Mouse (Mus musculus) thymus, adult 2 months (tissue): ENCODE results near the gene Mindy4. TPM values are rescaled to one million over a fixed set of nuclear protein-coding genes. Genes with fewer than 3 reads are reported as not detected.

ENCODE experiments used
- DNase-seq: peaks from one replicate; pipeline ENCODE4 v3.0.0; 2021
- H3K27ac ChIP-seq: fragments of 200-500 bp; 2 replicates; pipeline ENCODE4 v1.5.1; 2012; ENCODE audit warnings: low read length, control low read depth; ENCODE audit not compliant: control insufficient read depth, insufficient read depth
- H3K27me3 ChIP-seq: fragments of 200-500 bp; 2 replicates; pipeline ENCODE4 v1.6.1; 2012; ENCODE audit warnings: mild to moderate bottlenecking, low read length, moderate library complexity, mixed read lengths; ENCODE audit not compliant: control insufficient read depth, insufficient read depth
- H3K36me3 ChIP-seq: fragments of 200-500 bp; 2 replicates; pipeline ENCODE4 v1.6.1; 2012; ENCODE audit warnings: mild to moderate bottlenecking, low read length, moderate library complexity; ENCODE audit not compliant: control insufficient read depth, insufficient read depth
- H3K4me1 ChIP-seq: fragments of 200-500 bp; replicated peaks from 2 replicates; pipeline ENCODE4 v1.6.1; 2012; ENCODE audit warnings: low read length; ENCODE audit not compliant: control insufficient read depth, insufficient read depth
- H3K4me3 ChIP-seq: fragments of 200-500 bp; 2 replicates; pipeline ENCODE4 v1.5.1; 2012; ENCODE audit warnings: mild to moderate bottlenecking, low read length, control low read depth, moderate library complexity; ENCODE audit not compliant: control insufficient read depth, insufficient read depth
- CTCF ChIP-seq: fragments of 200-500 bp; IDR thresholded peaks from 2 replicates; pipeline ENCODE4 v1.5.1; 2012; ENCODE audit warnings: mild to moderate bottlenecking, control low read depth, low read length, moderate library complexity, borderline replicate concordance; ENCODE audit not compliant: control insufficient read depth, poor library complexity, insufficient read depth; ENCODE audit errors: extremely low read depth
- POLR2A ChIP-seq: fragments of 200-500 bp; IDR thresholded peaks from 2 replicates; pipeline ENCODE4 v1.6.1; 2012; ENCODE audit warnings: mild to moderate bottlenecking, low read length, control low read depth, moderate library complexity; ENCODE audit not compliant: control insufficient read depth, poor library complexity, insufficient read depth; ENCODE audit errors: extremely low read depth
- WGBS: fragments of 180-500 bp; shearing (Covaris S2); methylation state at CpG from one replicate; pipeline ENCODE4 v1.1.7; 2018; 5-methylcytosine and 5-hydroxymethylcytosine counted together
- polyA plus RNA-seq: library from polyadenylated mRNA; depleted of rRNA; stranded (reverse); fragments of >200 nt; gene quantifications from 2 replicates; pipeline ENCODE4 v1.2.3, GENCODE M21; 2012

The Mindy4 gene
- polyA plus RNA-seq, 1 experiment: 9.2 TPM

DNA sequence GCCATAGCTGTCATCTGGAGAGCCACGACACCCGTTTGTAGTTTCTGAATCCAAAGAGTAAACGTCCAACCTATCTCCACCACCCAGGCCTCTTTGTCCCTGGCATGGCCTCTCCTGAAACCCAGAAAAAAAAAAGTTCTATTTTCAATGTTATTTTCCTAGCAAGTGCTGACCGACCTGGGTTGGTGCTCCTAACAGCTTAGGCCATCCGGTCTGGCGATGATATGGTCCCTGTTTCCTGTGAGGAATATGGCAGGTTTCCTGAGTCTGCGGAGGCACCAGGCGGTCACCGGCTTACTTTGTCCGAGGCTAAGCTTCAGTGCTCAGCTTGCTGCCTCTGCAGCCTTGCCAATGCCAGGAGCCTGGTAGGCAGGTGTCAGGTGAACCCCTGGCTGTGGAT lies 71.8 kb downstream of the Mindy4 start:
- no peaks in the 10 kb centered on the region for H3K4me1 ChIP-seq
- no peaks in the 10 kb centered on the region for H3K27me3 ChIP-seq
- TF ChIP-seq CTCF: no peak
- TF ChIP-seq POLR2A: no peak
- no peak for DNase-seq
- WGBS: 87% methylated on average over 10 of the region's 10 CpGs
- no peak overlapping the region for H3K27ac ChIP-seq
- H3K4me3 ChIP-seq: no peak overlapping the region
- H3K36me3 ChIP-seq: no peaks in the 10 kb centered on the region

DNA sequence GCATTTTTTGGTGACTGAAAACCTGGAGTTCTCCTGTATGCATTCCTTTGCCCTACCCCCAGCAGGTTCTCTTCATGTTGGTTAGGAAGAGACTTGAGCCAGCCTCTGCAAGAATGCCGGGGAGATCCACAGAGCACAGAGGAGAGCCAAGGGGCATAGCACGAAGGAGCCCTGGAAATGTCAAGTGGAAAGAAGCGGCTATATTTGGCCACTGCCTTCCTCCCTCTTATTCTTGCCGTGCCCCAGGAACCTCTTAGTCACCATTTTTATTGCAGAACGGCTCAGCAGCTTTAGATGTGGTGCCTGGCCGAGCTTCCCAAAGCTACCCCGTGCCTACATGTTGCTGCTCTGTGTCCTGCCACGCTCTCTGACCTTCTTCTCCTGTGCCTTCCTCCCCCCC lies 72.6 kb downstream of the Mindy4 start:
- TF ChIP-seq POLR2A (no peak), CTCF (no peak)
- DNase-seq: no peak
- Histone ChIP-seq H3K36me3 (no peaks in the 10 kb centered on the region), H3K4me1 (no peaks in the 10 kb centered on the region), H3K27ac (no peak overlapping the region), H3K4me3 (no peak overlapping the region), H3K27me3 (no peaks in the 10 kb centered on the region)
- 75% methylated on average over 8 of the region's 8 CpGs for WGBS

GRCm38 (mm10) chr6:55276692-55277282 lies 73.6 kb downstream of the Mindy4 start:
- Histone ChIP-seq H3K27me3 (no peaks in the 10 kb centered on the region), H3K4me3 (no peak overlapping the region), H3K36me3 (no peaks in the 10 kb centered on the region), H3K27ac (no peak overlapping the region), H3K4me1 (no peaks in the 10 kb centered on the region)
- TF ChIP-seq POLR2A (no peak), CTCF (no peak)
- 16% methylated on average over 4 of the region's 4 CpGs for WGBS
- no peak for DNase-seq

- H3K27me3 ChIP-seq: no peaks in the 10 kb centered on the region
- WGBS: 84% methylated on average over 6 of the region's 6 CpGs
- no peak for DNase-seq
- no peaks in the 10 kb centered on the region for H3K36me3 ChIP-seq
- H3K27ac ChIP-seq: no peak overlapping the region
- TF ChIP-seq POLR2A (no peak), CTCF (no peak)
- H3K4me3 ChIP-seq: no peak overlapping the region
- no peaks in the 10 kb centered on the region for H3K4me1 ChIP-seq
Observed at GRCm38 (mm10) chr6:55278086-55278485, 74.9 kb downstream of the Mindy4 start.

DNA sequence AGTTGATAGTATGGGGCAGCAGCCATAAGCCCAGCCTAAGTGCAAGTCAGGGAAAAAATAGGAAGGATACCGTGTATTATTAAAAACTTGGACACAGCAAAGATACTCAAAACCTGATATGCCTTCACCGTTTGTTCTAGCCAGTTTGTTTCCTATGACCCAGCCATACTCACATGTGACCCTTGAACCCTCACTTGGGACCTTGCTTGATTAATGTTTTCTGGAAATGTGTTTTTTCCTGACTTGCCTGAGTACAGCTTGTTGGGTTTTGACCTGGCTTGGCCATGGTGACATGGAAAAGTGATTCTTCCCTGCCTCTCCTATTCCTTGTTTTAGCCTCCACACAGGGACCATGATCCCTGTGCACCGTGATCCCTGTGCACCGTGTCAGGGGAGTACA lies 75.3 kb downstream of the Mindy4 start:
- no peak overlapping the region for H3K4me3 ChIP-seq
- no peaks in the 10 kb centered on the region for H3K27me3 ChIP-seq
- no peaks in the 10 kb centered on the region for H3K36me3 ChIP-seq
- WGBS: 95% methylated on average over 4 of the region's 4 CpGs
- no peaks in the 10 kb centered on the region for H3K4me1 ChIP-seq
- TF ChIP-seq CTCF (no peak), POLR2A (no peak)
- DNase-seq: no peak
- no peak overlapping the region for H3K27ac ChIP-seq

GRCm38 (mm10) chr6:55280979-55281378 lies 77.8 kb downstream of the Mindy4 start:
- Histone ChIP-seq H3K4me3 (no peak overlapping the region), H3K36me3 (no peaks in the 10 kb centered on the region), H3K4me1 (no peaks in the 10 kb centered on the region), H3K27ac (no peak overlapping the region), H3K27me3 (no peaks in the 10 kb centered on the region)
- 94% methylated on average over 8 of the region's 8 CpGs for WGBS
- TF ChIP-seq CTCF: no peak
- no peak for DNase-seq

DNA sequence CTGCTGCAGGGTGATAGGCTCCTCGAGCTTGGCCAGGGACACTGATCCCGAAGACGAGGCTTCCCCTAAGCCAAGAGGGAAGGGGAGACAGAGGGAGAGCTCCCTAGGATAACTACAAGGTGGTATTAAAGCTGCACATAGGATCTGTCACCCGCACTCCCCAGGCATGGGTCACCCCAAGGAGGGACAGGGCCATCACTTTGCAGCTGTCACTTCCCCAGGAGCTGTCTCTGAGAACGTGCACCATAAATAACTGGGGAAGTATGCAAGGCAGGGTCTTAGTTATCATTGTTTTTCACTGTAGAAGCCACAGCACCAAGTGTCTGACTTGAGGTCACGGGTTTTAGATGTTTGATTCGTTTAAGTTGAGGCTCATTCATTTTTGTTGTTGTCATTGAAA lies 78.5 kb downstream of the Mindy4 start:
- no peak for DNase-seq
- Histone ChIP-seq H3K36me3 (no peaks in the 10 kb centered on the region), H3K4me1 (no peaks in the 10 kb centered on the region), H3K27me3 (no peaks in the 10 kb centered on the region), H3K27ac (no peak overlapping the region), H3K4me3 (no peak overlapping the region)
- TF ChIP-seq POLR2A (no peak), CTCF (no peak)
- 60% methylated on average over 7 of the region's 7 CpGs for WGBS
